Mouse (Mus musculus): ENCODE measurements at regions not wholly inside any gene's neighbourhood (a gene's known extent, or its start where the extent isn't known, plus 50 kb on each side); places are given as distances from the start of the nearest gene placed in this dataset.
A peak's percentile ranks its signal among the peaks of the same experiment; 100 is the strongest.

DNA sequence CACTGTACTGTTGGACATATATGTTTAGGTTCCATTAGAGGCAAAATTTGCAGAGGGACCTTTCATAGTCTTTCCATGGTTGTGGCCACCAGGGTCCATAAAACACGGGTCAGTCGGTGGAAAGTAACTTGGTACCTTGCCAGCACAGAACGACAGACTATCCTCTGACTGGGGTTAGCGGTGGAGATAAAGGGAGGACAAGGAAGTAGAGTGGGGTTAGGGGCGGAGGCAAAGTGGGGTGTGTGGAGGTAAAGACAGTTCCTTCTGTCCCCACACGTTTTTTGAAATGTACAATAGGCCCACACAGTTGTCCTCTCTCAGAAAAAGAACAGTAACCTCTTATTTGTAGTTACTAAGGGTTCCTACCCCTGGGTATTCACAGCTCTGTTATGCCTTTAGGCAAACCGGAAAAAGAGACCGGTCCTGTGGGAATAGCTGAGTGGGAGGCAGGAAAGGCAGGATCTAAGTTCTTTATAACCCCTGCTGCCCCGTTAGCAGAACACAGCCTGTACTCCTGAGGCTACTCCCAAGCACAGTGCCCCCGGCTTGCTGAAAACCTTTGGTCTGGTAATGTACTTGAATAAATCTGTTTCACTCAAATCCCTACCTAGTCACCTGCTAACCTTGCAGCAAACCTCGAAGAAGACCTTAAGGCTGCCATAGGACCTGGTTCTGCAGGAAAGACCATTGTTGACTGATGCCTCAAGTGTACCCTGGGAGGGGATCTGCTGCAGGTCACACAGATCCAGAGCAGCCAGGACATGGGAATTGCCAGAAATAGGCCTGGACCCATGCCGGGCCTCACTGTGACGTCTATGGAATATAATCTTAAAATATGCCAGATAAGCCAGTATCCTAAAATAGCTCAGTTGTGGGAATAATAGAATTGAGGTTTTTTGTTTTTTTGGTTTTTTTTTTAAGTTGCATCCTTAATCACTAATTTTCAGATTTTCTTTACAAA lies 51.6 kb upstream of the Gm29133 start:
- peak; percentile 17 for DNase-seq
